Mouse (Mus musculus) heart, embryonic 11.5 days (tissue): ENCODE data around the gene Cdyl. TPM values are rescaled to one million over a fixed set of nuclear protein-coding genes. Genes with fewer than 3 reads are reported as not detected.

ENCODE experiments used
- ATAC-seq: fragments of 200-750 bp; cut with Nextera tagmentation; replicated peaks from 2 replicates; pipeline ENCODE4 v1.8.0; 2017; ENCODE audit warnings: moderate library complexity; ENCODE audit not compliant: insufficient number of reproducible peaks, low FRiP score, low TSS enrichment
- H3K27ac ChIP-seq: fragments of 300-500 bp; sonication (generic); 2 replicates; pipeline ENCODE4 v1.5.1; 2014; ENCODE audit warnings: mild to moderate bottlenecking, low read depth, low read length
- H3K27me3 ChIP-seq: fragments of 300-500 bp; sonication (generic); 2 replicates; pipeline ENCODE4 v1.6.1; 2014; ENCODE audit warnings: mild to moderate bottlenecking, low read length, mixed read lengths; ENCODE audit not compliant: control insufficient read depth, insufficient read depth
- H3K36me3 ChIP-seq: fragments of 300-500 bp; sonication (generic); 2 replicates; pipeline ENCODE4 v1.6.1; 2014; ENCODE audit warnings: mild to moderate bottlenecking, low read length, moderate library complexity, mixed read lengths; ENCODE audit not compliant: control insufficient read depth, insufficient read depth
- H3K4me1 ChIP-seq: fragments of 300-500 bp; sonication (generic); 2 replicates; pipeline ENCODE4 v1.6.1; 2014; ENCODE audit warnings: low read length; ENCODE audit not compliant: control insufficient read depth, insufficient read depth
- H3K4me2 ChIP-seq: fragments of 300-500 bp; sonication (generic); 2 replicates; pipeline ENCODE4 v1.6.1; 2014; ENCODE audit warnings: mild to moderate bottlenecking, moderate library complexity
- H3K4me3 ChIP-seq: fragments of 300-500 bp; sonication (generic); 2 replicates; pipeline ENCODE4 v1.5.1; 2014; ENCODE audit warnings: low read depth, low read length
- H3K9ac ChIP-seq: fragments of 300-500 bp; sonication (generic); 2 replicates; pipeline ENCODE4 v1.6.1; 2014; ENCODE audit warnings: mild to moderate bottlenecking, low read depth, low read length, moderate library complexity
- H3K9me3 ChIP-seq: fragments of 300-500 bp; sonication (generic); replicated peaks from 2 replicates; pipeline ENCODE4 v1.6.1; 2016; ENCODE audit warnings: low read length; ENCODE audit not compliant: control insufficient read depth
- WGBS: fragments of 180-500 bp; shearing (Covaris S2); extraction: QIAGEN DNeasy Blood & Tissue Kit; methylation state at CpG from one replicate; pipeline ENCODE4 v1.1.7; 2014; ENCODE audit not compliant: insufficient replicate concordance; 5-methylcytosine and 5-hydroxymethylcytosine counted together
- polyA plus RNA-seq: library from polyadenylated mRNA; unstranded; fragments of >200 nt; fragmentation: Nextera tagmentation; extraction: Ambion mirVana; gene quantifications from 2 replicates; pipeline ENCODE4 v1.2.1, GENCODE M21; 2014

Gene Cdyl
- polyA plus RNA-seq, 1 experiment from 2014 or later, result 14.9 TPM

- Histone ChIP-seq H3K4me3 (no peak overlapping the region), H3K36me3 (no peaks in the 10 kb centered on the region), H3K4me2 (peak overlapping the region; percentile 17; the same call in 1 of the 2 replicates), H3K27me3 (no peaks in the 10 kb centered on the region), H3K9me3 (no peaks in the 10 kb centered on the region), H3K27ac (peak overlapping the region; percentile 73), H3K9ac (no peak overlapping the region), H3K4me1 (peaks cover 5% of the 10 kb centered on the region; the same call in 1 of the 2 replicates)
- peak; percentile 94 for ATAC-seq
- WGBS, result 49% methylated on average over 7 of the region's 7 CpGs
These were observed 17.9 kb downstream of the Cdyl start for GRCm38 (mm10) chr13:35677433-35678051.

GRCm38 (mm10) chr13:35678691-35679090, 19.1 kb downstream of the Cdyl start:
- H3K4me2 ChIP-seq, result no peak overlapping the region
- H3K9me3 ChIP-seq, result no peaks in the 10 kb centered on the region
- H3K27me3 ChIP-seq, result no peaks in the 10 kb centered on the region
- H3K27ac ChIP-seq, result peak overlapping the region; percentile 73
- 84% methylated on average over 6 of the region's 6 CpGs for WGBS
- no peak overlapping the region for H3K9ac ChIP-seq
- ATAC-seq, result no peak
- H3K4me1 ChIP-seq, result peaks cover 5% of the 10 kb centered on the region; the same call in 1 of the 2 replicates
- no peaks in the 10 kb centered on the region for H3K36me3 ChIP-seq
- no peak overlapping the region for H3K4me3 ChIP-seq

GRCm38 (mm10) chr13:35681361-35681760, 21.7 kb downstream of the Cdyl start:
- no peak for ATAC-seq
- WGBS, result 72% methylated on average over 3 of the region's 3 CpGs
- Histone ChIP-seq H3K4me3 (no peak overlapping the region), H3K36me3 (no peaks in the 10 kb centered on the region), H3K9me3 (no peaks in the 10 kb centered on the region), H3K9ac (no peak overlapping the region), H3K4me1 (peaks cover 5% of the 10 kb centered on the region), H3K27ac (no peak overlapping the region), H3K4me2 (no peak overlapping the region), H3K27me3 (no peaks in the 10 kb centered on the region)

- Histone ChIP-seq H3K4me1 (no peaks in the 10 kb centered on the region; the same call in 1 of the 2 replicates), H3K4me3 (no peak overlapping the region), H3K4me2 (no peak overlapping the region), H3K9me3 (no peaks in the 10 kb centered on the region), H3K36me3 (no peaks in the 10 kb centered on the region), H3K27me3 (no peaks in the 10 kb centered on the region), H3K27ac (no peak overlapping the region), H3K9ac (no peak overlapping the region)
- no peak for ATAC-seq
- 67% methylated on average over 8 of the region's 8 CpGs for WGBS
These were observed 26.6 kb downstream of the Cdyl start for GRCm38 (mm10) chr13:35686273-35686672.

- no peak overlapping the region for H3K4me3 ChIP-seq
- no peaks in the 10 kb centered on the region for H3K27me3 ChIP-seq
- no peaks in the 10 kb centered on the region for H3K36me3 ChIP-seq
- ATAC-seq, result no peak
- no peak overlapping the region for H3K4me2 ChIP-seq
- H3K9ac ChIP-seq, result no peak overlapping the region
- WGBS, result 79% methylated on average over 3 of the region's 3 CpGs
- no peak overlapping the region for H3K27ac ChIP-seq
- no peaks in the 10 kb centered on the region; the same call in 1 of the 2 replicates for H3K4me1 ChIP-seq
- no peaks in the 10 kb centered on the region for H3K9me3 ChIP-seq
These were observed 29.9 kb downstream of the Cdyl start for GRCm38 (mm10) chr13:35689560-35689959.

GRCm38 (mm10) chr13:35717658-35718057, 58.0 kb downstream of the Cdyl start:
- Histone ChIP-seq H3K4me2 (no peak overlapping the region), H3K4me3 (no peak overlapping the region), H3K4me1 (no peaks in the 10 kb centered on the region), H3K9me3 (no peaks in the 10 kb centered on the region), H3K27me3 (no peaks in the 10 kb centered on the region), H3K27ac (no peak overlapping the region), H3K9ac (no peak overlapping the region), H3K36me3 (no peaks in the 10 kb centered on the region)
- no peak for ATAC-seq
- WGBS, result 86% methylated on average over 4 of the region's 4 CpGs

- Histone ChIP-seq H3K4me1 (no peaks in the 10 kb centered on the region), H3K9ac (no peak overlapping the region), H3K4me3 (no peak overlapping the region), H3K27me3 (no peaks in the 10 kb centered on the region), H3K27ac (no peak overlapping the region), H3K9me3 (no peaks in the 10 kb centered on the region), H3K4me2 (no peak overlapping the region), H3K36me3 (no peaks in the 10 kb centered on the region)
- no peak for ATAC-seq
- WGBS, result 73% methylated on average over 6 of the region's 6 CpGs
These were observed 59.9 kb downstream of the Cdyl start for GRCm38 (mm10) chr13:35719581-35719980.

- 75% methylated on average over 1 of the region's 1 CpGs for WGBS
- Histone ChIP-seq H3K36me3 (no peaks in the 10 kb centered on the region), H3K27ac (no peak overlapping the region), H3K9ac (no peak overlapping the region), H3K4me2 (no peak overlapping the region), H3K27me3 (no peaks in the 10 kb centered on the region), H3K9me3 (no peaks in the 10 kb centered on the region), H3K4me3 (no peak overlapping the region), H3K4me1 (no peaks in the 10 kb centered on the region)
- no peak for ATAC-seq
These were observed 63.4 kb downstream of the Cdyl start for GRCm38 (mm10) chr13:35723073-35723472.

GRCm38 (mm10) chr13:35726025-35726424, 66.4 kb downstream of the Cdyl start:
- H3K27me3 ChIP-seq, result no peaks in the 10 kb centered on the region
- no peaks in the 10 kb centered on the region for H3K9me3 ChIP-seq
- ATAC-seq, result no peak
- no peaks in the 10 kb centered on the region for H3K4me1 ChIP-seq
- H3K27ac ChIP-seq, result no peak overlapping the region
- 74% methylated on average over 3 of the region's 3 CpGs for WGBS
- H3K4me2 ChIP-seq, result no peak overlapping the region
- no peaks in the 10 kb centered on the region for H3K36me3 ChIP-seq
- no peak overlapping the region for H3K4me3 ChIP-seq
- H3K9ac ChIP-seq, result no peak overlapping the region
